Mouse (Mus musculus) fat pad, adult 2 months (tissue): ENCODE measurements around the gene Tgm5.
"Not testable (repeated sequence)": the region's sequence is repeated elsewhere in the genome, so short reads cannot be mapped to it uniquely, and the experiment has no call there.

Source experiments
- DNase-seq: peaks from one replicate; pipeline ENCODE4 v3.0.0-alpha.2; 2011; ENCODE audit warnings: low read depth, low spot score; ENCODE audit errors: extremely low read depth

Tgm5 gene

GRCm38 (mm10) chr2:121085480-121086185 lies at the start of gene Tgm5:
Tgm5 (minus strand) TSS chr2:121085841.
- DNase-seq = peak; percentile 31

- DNase-seq = no peak
Observed at GRCm38 (mm10) chr2:121132822-121133221, 47.2 kb upstream of the Tgm5 start.

GRCm38 (mm10) chr2:121128865-121129620 lies 43.4 kb upstream of the Tgm5 start:
- DNase-seq = no peak

- DNase-seq = no peak
Observed at GRCm38 (mm10) chr2:121127536-121127935, 41.9 kb upstream of the Tgm5 start.

- not testable (repeated sequence) for DNase-seq
Observed at GRCm38 (mm10) chr2:121126302-121126701, 40.7 kb upstream of the Tgm5 start.

- DNase-seq = no peak
Observed at GRCm38 (mm10) chr2:121119260-121119659, 33.6 kb upstream of the Tgm5 start.

- DNase-seq = no peak
Observed at GRCm38 (mm10) chr2:121115418-121115817, 29.8 kb upstream of the Tgm5 start.

- DNase-seq = no peak
Observed at GRCm38 (mm10) chr2:121109695-121110094, 24.1 kb upstream of the Tgm5 start, which contains the start of gene Tgm7. Tgm7 (minus strand) TSS chr2:121109795.

- DNase-seq = no peak
Observed at GRCm38 (mm10) chr2:121105940-121106339, 20.3 kb upstream of the Tgm5 start.

GRCm38 (mm10) chr2:121102051-121102450 lies 16.4 kb upstream of the Tgm5 start:
- no peak for DNase-seq

- DNase-seq = peak; percentile 74
Observed at GRCm38 (mm10) chr2:121089751-121090150, 4.1 kb upstream of the Tgm5 start.

- DNase-seq = no peak
Observed at GRCm38 (mm10) chr2:121088507-121088906, 2.9 kb upstream of the Tgm5 start.

- no peak for DNase-seq
Observed at GRCm38 (mm10) chr2:121082626-121083025, 3.0 kb downstream of the Tgm5 start.

- DNase-seq = no peak
Observed at GRCm38 (mm10) chr2:121074747-121075146, 10.9 kb downstream of the Tgm5 start.

- no peak for DNase-seq
Observed at GRCm38 (mm10) chr2:121071871-121072270, 13.8 kb downstream of the Tgm5 start.

- DNase-seq = no peak
Observed at GRCm38 (mm10) chr2:121069506-121069905, 16.1 kb downstream of the Tgm5 start.

- no peak for DNase-seq
Observed at GRCm38 (mm10) chr2:121067116-121067515, 18.5 kb downstream of the Tgm5 start.

- DNase-seq = no peak
Observed at GRCm38 (mm10) chr2:121061315-121061714, 24.3 kb downstream of the Tgm5 start.

- DNase-seq = no peak
Observed at GRCm38 (mm10) chr2:121057997-121058396, 27.6 kb downstream of the Tgm5 start.

GRCm38 (mm10) chr2:121055915-121056314 lies 29.7 kb downstream of the Tgm5 start:
- DNase-seq = peak; percentile 16

- DNase-seq = no peak
Observed at GRCm38 (mm10) chr2:121054060-121054459, 31.6 kb downstream of the Tgm5 start.

- no peak for DNase-seq
Observed at GRCm38 (mm10) chr2:121052176-121052575, 33.5 kb downstream of the Tgm5 start.
